Mouse (Mus musculus): ENCODE data around the gene Cdkn1b. TPM values are rescaled to one million over a fixed set of nuclear protein-coding genes. Genes with fewer than 3 reads are reported as not detected.
A peak's percentile ranks its signal among the peaks of the same experiment; 100 is the strongest.

Cdkn1b gene
- polyA plus RNA-seq, 1 experiment from 2014 or later = 9.4 TPM

GRCm38 (mm10) chr6:134947311-134948087 is 27.3 kb downstream of the Cdkn1b start:
- DNase-seq (ENCODE audit: low spot score) (no peak), ATAC-seq (replicated peaks; ENCODE audit: low FRiP score) (no peak)
- Histone ChIP-seq H3K4me2 (no peak overlapping the region), H3K4me1 (replicated peaks; ENCODE audit: control insufficient read depth, insufficient read depth, low read length) (peaks cover 12% of the 10 kb centered on the region), H3K27me3 (replicated peaks; ENCODE audit: control insufficient read depth, insufficient read depth, low read length) (no peaks in the 10 kb centered on the region), H3K27ac (ENCODE audit: low read depth, low read length) (no peak overlapping the region), H3K9ac (ENCODE audit: low read depth, low read length) (no peak overlapping the region), H3K9me3 (ENCODE audit: control insufficient read depth, low read length) (no peaks in the 10 kb centered on the region), H3K4me3 (ENCODE audit: low read depth, low read length) (no peak overlapping the region), H3K36me3 (ENCODE audit: control insufficient read depth, insufficient read depth, low read length) (no peaks in the 10 kb centered on the region)
- WGBS = 36% methylated on average over 13 of the region's 13 CpGs

- DNase-seq (ENCODE audit: low spot score) = no peak
- H3K27ac ChIP-seq (ENCODE audit: low read depth, low read length) = no peak overlapping the region
- H3K4me1 ChIP-seq (replicated peaks; ENCODE audit: control insufficient read depth, insufficient read depth, low read length) = peaks cover 12% of the 10 kb centered on the region
- no peak overlapping the region for H3K9ac ChIP-seq (ENCODE audit: low read depth, low read length)
- no peak overlapping the region for H3K4me2 ChIP-seq
- H3K9me3 ChIP-seq (ENCODE audit: control insufficient read depth, low read length) = no peaks in the 10 kb centered on the region
- WGBS = 53% methylated on average over 11 of the region's 11 CpGs
- no peaks in the 10 kb centered on the region for H3K27me3 ChIP-seq (replicated peaks; ENCODE audit: control insufficient read depth, insufficient read depth, low read length)
- ATAC-seq (replicated peaks; ENCODE audit: low FRiP score) = no peak
- no peak overlapping the region for H3K4me3 ChIP-seq (ENCODE audit: low read depth, low read length)
- H3K36me3 ChIP-seq (ENCODE audit: control insufficient read depth, insufficient read depth, low read length) = no peaks in the 10 kb centered on the region
Measured at GRCm38 (mm10) chr6:134948522-134949061, 28.4 kb downstream of the Cdkn1b start.

- no peak overlapping the region for H3K27ac ChIP-seq (ENCODE audit: low read depth, low read length)
- no peaks in the 10 kb centered on the region for H3K9me3 ChIP-seq (ENCODE audit: control insufficient read depth, low read length)
- no peak for DNase-seq (ENCODE audit: low spot score)
- H3K4me1 ChIP-seq (replicated peaks; ENCODE audit: control insufficient read depth, insufficient read depth, low read length) = peaks cover 12% of the 10 kb centered on the region
- H3K4me2 ChIP-seq = no peak overlapping the region
- H3K27me3 ChIP-seq (replicated peaks; ENCODE audit: control insufficient read depth, insufficient read depth, low read length) = no peaks in the 10 kb centered on the region
- 80% methylated on average over 3 of the region's 3 CpGs for WGBS
- no peaks in the 10 kb centered on the region for H3K36me3 ChIP-seq (ENCODE audit: control insufficient read depth, insufficient read depth, low read length)
- H3K9ac ChIP-seq (ENCODE audit: low read depth, low read length) = no peak overlapping the region
- no peak for ATAC-seq (replicated peaks; ENCODE audit: low FRiP score)
- no peak overlapping the region for H3K4me3 ChIP-seq (ENCODE audit: low read depth, low read length)
Measured at GRCm38 (mm10) chr6:134949241-134949640, 29.0 kb downstream of the Cdkn1b start.

DNA sequence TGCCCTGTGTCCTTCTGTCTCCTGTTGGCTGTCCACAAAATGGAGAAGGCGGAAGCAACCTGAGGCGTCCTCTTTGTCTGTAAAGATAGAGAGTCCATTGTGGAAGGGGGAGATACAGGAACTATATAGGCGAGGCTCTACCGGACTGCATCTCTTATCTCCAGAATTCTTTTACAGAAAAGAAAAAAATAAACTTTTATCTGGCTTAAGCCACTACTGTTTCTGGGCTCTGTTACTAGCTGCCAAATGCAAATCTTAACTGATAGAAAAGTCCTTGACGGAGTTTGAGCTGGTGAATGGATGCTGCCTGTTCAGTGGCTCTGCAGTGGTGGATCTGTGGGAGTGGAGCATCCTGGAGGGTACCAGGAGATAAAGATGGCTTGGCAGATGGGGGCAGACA is 31.2 kb downstream of the Cdkn1b start:
- peak; percentile 77 for ATAC-seq (replicated peaks; ENCODE audit: low FRiP score)
- no peak for DNase-seq (ENCODE audit: low spot score)
- no peaks in the 10 kb centered on the region for H3K9me3 ChIP-seq (ENCODE audit: control insufficient read depth, low read length)
- no peak overlapping the region; the same call in 1 of the 2 replicates for H3K4me2 ChIP-seq
- no peak overlapping the region for H3K4me3 ChIP-seq (ENCODE audit: low read depth, low read length)
- H3K4me1 ChIP-seq (replicated peaks; ENCODE audit: control insufficient read depth, insufficient read depth, low read length) = peaks cover 12% of the 10 kb centered on the region
- peaks cover 2% of the 10 kb centered on the region; the same call in 1 of the 2 replicates for H3K36me3 ChIP-seq (ENCODE audit: control insufficient read depth, insufficient read depth, low read length)
- WGBS = 44% methylated on average over 5 of the region's 5 CpGs
- H3K27ac ChIP-seq (ENCODE audit: low read depth, low read length) = peak overlapping the region; percentile 55
- no peaks in the 10 kb centered on the region for H3K27me3 ChIP-seq (replicated peaks; ENCODE audit: control insufficient read depth, insufficient read depth, low read length)
- H3K9ac ChIP-seq (ENCODE audit: low read depth, low read length) = no peak overlapping the region

- Histone ChIP-seq H3K27me3 (replicated peaks; ENCODE audit: control insufficient read depth, insufficient read depth, low read length) (no peaks in the 10 kb centered on the region), H3K9me3 (ENCODE audit: control insufficient read depth, low read length) (no peaks in the 10 kb centered on the region), H3K36me3 (ENCODE audit: control insufficient read depth, insufficient read depth, low read length) (peaks cover 2% of the 10 kb centered on the region; the same call in 1 of the 2 replicates), H3K4me2 (no peak overlapping the region), H3K27ac (ENCODE audit: low read depth, low read length) (no peak overlapping the region), H3K9ac (ENCODE audit: low read depth, low read length) (no peak overlapping the region), H3K4me3 (ENCODE audit: low read depth, low read length) (no peak overlapping the region), H3K4me1 (replicated peaks; ENCODE audit: control insufficient read depth, insufficient read depth, low read length) (peaks cover 8% of the 10 kb centered on the region; the same call in 1 of the 2 replicates)
- DNase-seq (ENCODE audit: low spot score) (no peak), ATAC-seq (replicated peaks; ENCODE audit: low FRiP score) (no peak)
- 79% methylated on average over 11 of the region's 11 CpGs for WGBS
Measured at GRCm38 (mm10) chr6:134953976-134954375, 33.8 kb downstream of the Cdkn1b start.

- ATAC-seq (replicated peaks; ENCODE audit: low FRiP score) = peak; percentile 27; the same call in 1 of the 2 replicates
Measured at GRCm38 (mm10) chr6:134956388-134956787, 36.2 kb downstream of the Cdkn1b start.

GRCm38 (mm10) chr6:134961286-134961685 is 41.1 kb downstream of the Cdkn1b start:
- H3K4me3 ChIP-seq (ENCODE audit: low read depth, low read length) = no peak overlapping the region
- 72% methylated on average over 5 of the region's 5 CpGs for WGBS
- no peak for ATAC-seq (replicated peaks; ENCODE audit: low FRiP score)

More at GRCm38 (mm10) chr6:134956388-134956787, 36.2 kb downstream of the Cdkn1b start:
- no peak overlapping the region for H3K27ac ChIP-seq (ENCODE audit: low read depth, low read length)
- DNase-seq (ENCODE audit: low spot score) = no peak
- H3K27me3 ChIP-seq (replicated peaks; ENCODE audit: control insufficient read depth, insufficient read depth, low read length) = no peaks in the 10 kb centered on the region
- H3K4me3 ChIP-seq (ENCODE audit: low read depth, low read length) = no peak overlapping the region
- 0 out of 2 replicates have a peak, but pooled peaks cover 4% of the 10 kb centered on the region for H3K4me1 ChIP-seq (replicated peaks; ENCODE audit: control insufficient read depth, insufficient read depth, low read length)
- H3K9ac ChIP-seq (ENCODE audit: low read depth, low read length) = no peak overlapping the region
- 72% methylated on average over 4 of the region's 4 CpGs for WGBS
- H3K36me3 ChIP-seq (ENCODE audit: control insufficient read depth, insufficient read depth, low read length) = peaks cover 2% of the 10 kb centered on the region; the same call in 1 of the 2 replicates
- H3K4me2 ChIP-seq = no peak overlapping the region
- H3K9me3 ChIP-seq (ENCODE audit: control insufficient read depth, low read length) = no peaks in the 10 kb centered on the region

DNA sequence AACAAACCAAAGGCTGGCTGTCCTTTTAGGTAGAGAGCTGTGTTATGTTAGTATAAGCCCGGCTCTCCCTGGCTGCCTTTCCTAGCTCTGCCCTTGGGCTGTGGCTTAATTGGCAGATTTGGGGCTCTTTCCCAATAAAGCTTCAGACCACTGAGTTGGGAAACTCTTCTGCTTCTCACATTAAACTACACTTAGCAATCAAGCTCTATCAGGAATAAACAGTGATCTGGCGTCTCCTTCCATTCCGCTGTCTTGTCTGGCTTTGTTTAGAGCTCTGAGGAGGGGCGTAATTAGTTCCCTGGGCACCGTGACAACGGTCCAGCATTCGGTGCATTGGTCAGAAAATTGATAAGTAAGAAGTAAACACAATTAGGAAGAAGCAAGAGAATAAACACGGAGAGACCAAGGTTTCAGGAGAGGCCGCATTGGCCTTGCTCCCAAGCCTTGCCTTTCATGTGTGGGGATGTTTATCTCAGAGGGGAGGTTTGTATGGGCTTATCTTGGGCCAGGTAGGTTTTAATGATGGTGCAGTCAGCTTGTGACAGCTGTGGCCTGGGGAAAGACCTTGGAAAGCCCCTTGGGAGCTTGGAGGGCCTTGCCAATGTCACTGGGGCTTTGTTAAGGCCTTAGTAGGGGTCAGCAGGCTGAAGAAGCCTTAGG is 41.8 kb downstream of the Cdkn1b start:
- ATAC-seq (replicated peaks; ENCODE audit: low FRiP score) (no peak), DNase-seq (ENCODE audit: low spot score) (no peak)
- no peak overlapping the region for H3K4me3 ChIP-seq (ENCODE audit: low read depth, low read length)
- no peaks in the 10 kb centered on the region for H3K4me1 ChIP-seq (replicated peaks; ENCODE audit: control insufficient read depth, insufficient read depth, low read length)
- no peaks in the 10 kb centered on the region for H3K9me3 ChIP-seq (ENCODE audit: control insufficient read depth, low read length)
- no peak overlapping the region for H3K4me2 ChIP-seq
- 56% methylated on average over 9 of the region's 9 CpGs for WGBS
- no peak overlapping the region; the same call in 1 of the 2 replicates for H3K9ac ChIP-seq (ENCODE audit: low read depth, low read length)
- no peaks in the 10 kb centered on the region for H3K36me3 ChIP-seq (ENCODE audit: control insufficient read depth, insufficient read depth, low read length)
- no peak overlapping the region for H3K27ac ChIP-seq (ENCODE audit: low read depth, low read length)
- H3K27me3 ChIP-seq (replicated peaks; ENCODE audit: control insufficient read depth, insufficient read depth, low read length) = no peaks in the 10 kb centered on the region

More at GRCm38 (mm10) chr6:134961286-134961685, 41.1 kb downstream of the Cdkn1b start:
- no peak for DNase-seq (ENCODE audit: low spot score)
- Histone ChIP-seq H3K4me2 (no peak overlapping the region), H3K27ac (ENCODE audit: low read depth, low read length) (no peak overlapping the region), H3K4me1 (replicated peaks; ENCODE audit: control insufficient read depth, insufficient read depth, low read length) (no peaks in the 10 kb centered on the region), H3K36me3 (ENCODE audit: control insufficient read depth, insufficient read depth, low read length) (no peaks in the 10 kb centered on the region), H3K27me3 (replicated peaks; ENCODE audit: control insufficient read depth, insufficient read depth, low read length) (no peaks in the 10 kb centered on the region), H3K9ac (ENCODE audit: low read depth, low read length) (no peak overlapping the region), H3K9me3 (ENCODE audit: control insufficient read depth, low read length) (no peaks in the 10 kb centered on the region)
